Mouse (Mus musculus): ENCODE results near the gene 1700013G24Rik. TPM values are rescaled to one million over a fixed set of nuclear protein-coding genes. Genes with fewer than 3 reads are reported as not detected.

The 1700013G24Rik gene
- polyA plus RNA-seq, 1 experiment = not detected

DNA sequence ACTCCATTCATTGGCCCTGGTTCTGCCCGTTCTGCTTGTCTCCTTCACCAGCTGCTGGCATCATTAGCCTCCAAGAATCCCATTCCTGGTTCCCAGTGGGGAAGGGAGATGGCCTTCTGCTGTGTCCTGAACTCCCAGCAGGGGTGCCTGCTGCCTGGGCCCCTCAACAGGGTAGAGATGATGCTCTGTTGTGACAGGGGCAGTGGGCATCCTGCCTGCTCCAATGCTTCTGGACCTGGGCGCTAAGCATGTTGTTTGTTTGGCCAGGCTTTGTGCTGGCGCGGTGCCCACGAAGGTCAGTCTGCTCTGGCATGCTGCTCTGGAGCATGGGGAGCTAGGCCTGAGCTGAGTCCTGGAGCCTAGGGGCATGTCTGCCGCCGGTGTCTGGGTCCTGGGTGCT lies 31.5 kb downstream of the 1700013G24Rik start:
- Histone ChIP-seq H3K27ac (ENCODE audit: insufficient read depth, low read depth, low read length) (peak overlapping the region; percentile 25; the same call in 1 of the 2 replicates), H3K36me3 (ENCODE audit: control insufficient read depth, insufficient read depth, low read length) (no peaks in the 10 kb centered on the region), H3K4me1 (ENCODE audit: control insufficient read depth, insufficient read depth, insufficient read length, low read length) (peaks cover 41% of the 10 kb centered on the region), H3K27me3 (ENCODE audit: control insufficient read depth, insufficient read depth, low read length) (no peaks in the 10 kb centered on the region), H3K4me3 (ENCODE audit: low read depth, low read length) (no peak overlapping the region)
- WGBS = 53% methylated on average over 7 of the region's 7 CpGs
- no peak for TF ChIP-seq POLR2A (IDR thresholded peaks at IDR 0.05; ENCODE audit: low read depth, low read length)
- TF ChIP-seq CTCF (IDR thresholded peaks at IDR 0.05; ENCODE audit: extremely low read depth, insufficient read length, insufficient replicate concordance, low read depth, low read length) = no peak

GRCm38 (mm10) chr4:137485258-137485960 lies 32.3 kb downstream of the 1700013G24Rik start:
- Histone ChIP-seq H3K27ac (ENCODE audit: insufficient read depth, low read depth, low read length) (no peak overlapping the region; the same call in none of the 2 replicates), H3K36me3 (ENCODE audit: control insufficient read depth, insufficient read depth, low read length) (no peaks in the 10 kb centered on the region), H3K4me3 (ENCODE audit: low read depth, low read length) (no peak overlapping the region), H3K27me3 (ENCODE audit: control insufficient read depth, insufficient read depth, low read length) (no peaks in the 10 kb centered on the region), H3K4me1 (ENCODE audit: control insufficient read depth, insufficient read depth, insufficient read length, low read length) (peaks cover 33% of the 10 kb centered on the region)
- no peak for TF ChIP-seq POLR2A (IDR thresholded peaks at IDR 0.05; ENCODE audit: low read depth, low read length)
- no peak for TF ChIP-seq CTCF (IDR thresholded peaks at IDR 0.05; ENCODE audit: extremely low read depth, insufficient read length, insufficient replicate concordance, low read depth, low read length)
- WGBS = 74% methylated on average over 14 of the region's 14 CpGs

DNA sequence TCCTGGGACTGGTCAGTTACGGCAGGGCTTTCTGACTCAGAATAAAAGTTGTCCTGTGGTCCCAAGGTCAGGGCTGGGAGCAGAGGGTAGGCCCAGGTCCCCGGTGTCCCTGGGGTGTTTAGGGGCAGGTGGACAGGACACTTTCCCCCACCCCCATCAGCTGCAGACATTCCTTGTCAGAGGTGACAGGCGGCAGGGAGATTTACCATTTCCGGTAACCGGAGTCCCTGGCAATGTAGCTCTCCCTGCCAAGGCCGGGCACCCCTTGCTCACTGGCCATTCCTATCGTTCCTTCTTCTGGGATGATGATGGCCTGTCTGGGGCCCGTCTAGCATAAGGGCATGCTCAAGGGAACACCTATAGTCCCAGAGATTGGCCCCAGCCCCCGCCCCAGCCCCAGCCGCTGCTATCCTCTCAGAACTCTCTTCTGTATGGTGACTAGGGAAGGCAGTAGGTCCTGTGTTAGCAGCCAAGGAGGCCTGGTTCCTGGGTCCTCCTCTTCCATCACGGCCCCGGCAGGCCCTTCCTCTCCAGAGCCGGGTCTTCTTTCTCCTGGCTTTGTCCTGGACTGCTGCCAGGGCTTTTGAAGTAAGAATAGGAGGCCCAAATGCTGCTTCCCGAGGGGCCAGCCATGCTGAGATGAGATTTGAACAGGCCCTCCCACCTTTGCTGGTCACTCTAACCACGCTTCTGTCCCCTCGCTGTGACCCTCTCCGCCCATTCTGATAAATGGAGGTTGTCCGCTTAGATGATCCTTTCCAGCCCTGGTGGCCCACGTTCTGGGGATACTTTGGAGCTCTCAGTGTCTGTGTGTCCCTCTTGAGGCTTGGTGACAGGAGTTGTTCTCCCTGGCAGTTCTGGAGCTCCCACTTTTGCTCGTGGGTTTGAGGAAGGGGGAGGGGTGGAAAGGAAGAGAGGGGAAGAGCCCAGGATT lies 33.3 kb downstream of the 1700013G24Rik start:
- H3K27me3 ChIP-seq (ENCODE audit: control insufficient read depth, insufficient read depth, low read length) = no peaks in the 10 kb centered on the region
- H3K27ac ChIP-seq (ENCODE audit: insufficient read depth, low read depth, low read length) = peak overlapping the region; percentile 38
- 74% methylated on average over 20 of the region's 20 CpGs for WGBS
- TF ChIP-seq POLR2A (IDR thresholded peaks at IDR 0.05; ENCODE audit: low read depth, low read length) = no peak
- TF ChIP-seq CTCF (IDR thresholded peaks at IDR 0.05; ENCODE audit: extremely low read depth, insufficient read length, insufficient replicate concordance, low read depth, low read length) = no peak
- no peak overlapping the region for H3K4me3 ChIP-seq (ENCODE audit: low read depth, low read length)
- H3K36me3 ChIP-seq (ENCODE audit: control insufficient read depth, insufficient read depth, low read length) = no peaks in the 10 kb centered on the region
- H3K4me1 ChIP-seq (ENCODE audit: control insufficient read depth, insufficient read depth, insufficient read length, low read length) = peaks cover 25% of the 10 kb centered on the region

- Histone ChIP-seq H3K27ac (ENCODE audit: insufficient read depth, low read depth, low read length) (peak overlapping the region; percentile 74), H3K4me1 (ENCODE audit: control insufficient read depth, insufficient read depth, insufficient read length, low read length) (peaks cover 15% of the 10 kb centered on the region), H3K27me3 (ENCODE audit: control insufficient read depth, insufficient read depth, low read length) (no peaks in the 10 kb centered on the region), H3K36me3 (ENCODE audit: control insufficient read depth, insufficient read depth, low read length) (no peaks in the 10 kb centered on the region), H3K4me3 (ENCODE audit: low read depth, low read length) (no peak overlapping the region)
- TF ChIP-seq POLR2A (IDR thresholded peaks at IDR 0.05; ENCODE audit: low read depth, low read length) = no peak
- no peak for TF ChIP-seq CTCF (IDR thresholded peaks at IDR 0.05; ENCODE audit: extremely low read depth, insufficient read length, insufficient replicate concordance, low read depth, low read length)
- 52% methylated on average over 10 of the region's 10 CpGs for whole genome bisulfite sequencing
Observed at GRCm38 (mm10) chr4:137487286-137488000, 34.4 kb downstream of the 1700013G24Rik start.

GRCm38 (mm10) chr4:137488038-137488437 lies 35.0 kb downstream of the 1700013G24Rik start:
- Histone ChIP-seq H3K36me3 (ENCODE audit: control insufficient read depth, insufficient read depth, low read length) (no peaks in the 10 kb centered on the region), H3K27me3 (ENCODE audit: control insufficient read depth, insufficient read depth, low read length) (no peaks in the 10 kb centered on the region), H3K27ac (ENCODE audit: insufficient read depth, low read depth, low read length) (peak overlapping the region; percentile 63), H3K4me3 (ENCODE audit: low read depth, low read length) (no peak overlapping the region), H3K4me1 (ENCODE audit: control insufficient read depth, insufficient read depth, insufficient read length, low read length) (peaks cover 15% of the 10 kb centered on the region)
- TF ChIP-seq POLR2A (IDR thresholded peaks at IDR 0.05; ENCODE audit: low read depth, low read length) (no peak), CTCF (IDR thresholded peaks at IDR 0.05; ENCODE audit: extremely low read depth, insufficient read length, insufficient replicate concordance, low read depth, low read length) (no peak)
- 67% methylated on average over 11 of the region's 11 CpGs for WGBS

DNA sequence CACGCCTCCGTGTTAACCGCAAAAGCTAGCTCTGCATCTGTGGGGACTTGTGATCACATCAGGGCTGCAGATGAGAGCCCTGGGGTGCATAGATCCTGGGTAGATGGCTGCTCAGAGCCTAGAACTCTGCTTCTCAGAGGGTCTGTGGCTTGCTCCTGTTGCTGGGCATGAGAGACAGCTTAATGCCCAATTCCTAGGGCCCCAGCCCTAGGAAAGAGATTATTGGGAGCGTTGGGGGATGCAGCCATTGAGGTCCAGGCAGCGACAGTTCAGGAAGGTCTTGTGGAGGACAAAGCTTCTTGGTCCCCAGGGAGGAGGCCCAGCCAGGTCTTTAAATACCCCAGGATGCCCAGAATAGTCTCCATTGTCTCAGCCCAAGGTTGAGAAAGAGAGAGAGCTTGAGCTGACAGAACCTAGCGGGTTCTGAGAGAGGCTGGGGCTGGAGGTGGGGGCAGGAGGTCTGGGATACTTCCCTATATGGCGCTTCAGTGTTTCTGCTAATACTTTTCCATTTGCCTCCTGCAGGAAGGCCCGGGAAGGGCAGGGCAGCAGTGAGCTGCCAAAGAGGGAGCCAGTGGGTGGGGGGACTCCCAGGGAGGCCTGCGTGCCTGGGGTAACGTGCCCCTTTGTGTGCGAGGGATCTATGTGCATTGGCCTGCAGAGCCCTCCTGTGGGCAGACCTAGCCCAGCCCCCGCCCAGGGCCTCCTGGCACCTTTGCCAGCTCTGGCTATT lies 35.7 kb downstream of the 1700013G24Rik start:
- no peak for TF ChIP-seq POLR2A (IDR thresholded peaks at IDR 0.05; ENCODE audit: low read depth, low read length)
- no peak for TF ChIP-seq CTCF (IDR thresholded peaks at IDR 0.05; ENCODE audit: extremely low read depth, insufficient read length, insufficient replicate concordance, low read depth, low read length)
- Histone ChIP-seq H3K27ac (ENCODE audit: insufficient read depth, low read depth, low read length) (peak overlapping the region; percentile 76), H3K27me3 (ENCODE audit: control insufficient read depth, insufficient read depth, low read length) (no peaks in the 10 kb centered on the region), H3K4me3 (ENCODE audit: low read depth, low read length) (no peak overlapping the region), H3K36me3 (ENCODE audit: control insufficient read depth, insufficient read depth, low read length) (no peaks in the 10 kb centered on the region), H3K4me1 (ENCODE audit: control insufficient read depth, insufficient read depth, insufficient read length, low read length) (peaks cover 15% of the 10 kb centered on the region)
- 67% methylated on average over 12 of the region's 12 CpGs for WGBS
